Mouse (Mus musculus): Measurements from ENCODE around the gene Tmem37. TPM values are rescaled to one million over a fixed set of nuclear protein-coding genes. Genes with fewer than 3 reads are reported as not detected.

Gene Tmem37
- polyA plus RNA-seq, 1 experiment: 3.9 TPM

- no peak for DNase-seq (ENCODE audit: extremely low spot score in 1 of 2, low spot score in 1 of 2)
These were observed 21.0 kb upstream of the Tmem37 start for GRCm38 (mm10) chr1:120094920-120095319.

- DNase-seq (ENCODE audit: extremely low spot score in 1 of 2, low spot score in 1 of 2): peak; percentile 75 to 96
These were observed 19.7 kb upstream of the Tmem37 start for GRCm38 (mm10) chr1:120093482-120094134.

- no peak for DNase-seq (ENCODE audit: extremely low spot score in 1 of 2, low spot score in 1 of 2)
These were observed 17.2 kb upstream of the Tmem37 start for GRCm38 (mm10) chr1:120090880-120091570.

GRCm38 (mm10) chr1:120089180-120089579 is 15.3 kb upstream of the Tmem37 start:
- no peak for DNase-seq (ENCODE audit: extremely low spot score in 1 of 2, low spot score in 1 of 2)

GRCm38 (mm10) chr1:120086644-120087043 is 12.8 kb upstream of the Tmem37 start:
- no peak for DNase-seq (ENCODE audit: extremely low spot score in 1 of 2, low spot score in 1 of 2)

GRCm38 (mm10) chr1:120085696-120086095 is 11.8 kb upstream of the Tmem37 start:
- DNase-seq (ENCODE audit: extremely low spot score in 1 of 2, low spot score in 1 of 2): no peak

- DNase-seq (ENCODE audit: extremely low spot score in 1 of 2, low spot score in 1 of 2): no peak
These were observed 10.1 kb upstream of the Tmem37 start for GRCm38 (mm10) chr1:120083921-120084517.

GRCm38 (mm10) chr1:120082957-120083585 is 9.2 kb upstream of the Tmem37 start:
- no peak for DNase-seq (ENCODE audit: extremely low spot score in 1 of 2, low spot score in 1 of 2)

GRCm38 (mm10) chr1:120080632-120081031 is 6.8 kb upstream of the Tmem37 start:
- DNase-seq (ENCODE audit: extremely low spot score in 1 of 2, low spot score in 1 of 2): no peak

- DNase-seq (ENCODE audit: extremely low spot score in 1 of 2, low spot score in 1 of 2): no peak
These were observed 4.0 kb upstream of the Tmem37 start for GRCm38 (mm10) chr1:120077746-120078410.

- no peak for DNase-seq (ENCODE audit: extremely low spot score in 1 of 2, low spot score in 1 of 2)
These were observed 1.6 kb upstream of the Tmem37 start for GRCm38 (mm10) chr1:120075507-120075906.

GRCm38 (mm10) chr1:120074931-120075330 is 1.1 kb upstream of the Tmem37 start:
- DNase-seq (ENCODE audit: extremely low spot score in 1 of 2, low spot score in 1 of 2): no peak

GRCm38 (mm10) chr1:120074307-120074702 is 431 bp upstream of the Tmem37 start:
- peak in 1 of 2 experiments; percentile 29 for DNase-seq (ENCODE audit: extremely low spot score in 1 of 2, low spot score in 1 of 2)

GRCm38 (mm10) chr1:120072900-120073299 is 974 bp downstream of the Tmem37 start:
- no peak for DNase-seq (ENCODE audit: extremely low spot score in 1 of 2, low spot score in 1 of 2)

GRCm38 (mm10) chr1:120071133-120071532 is 2.7 kb downstream of the Tmem37 start:
- DNase-seq (ENCODE audit: extremely low spot score in 1 of 2, low spot score in 1 of 2): no peak

- no peak for DNase-seq (ENCODE audit: extremely low spot score in 1 of 2, low spot score in 1 of 2)
These were observed 3.7 kb downstream of the Tmem37 start for GRCm38 (mm10) chr1:120070168-120070567.

GRCm38 (mm10) chr1:120069120-120069519 is 4.8 kb downstream of the Tmem37 start:
- no peak for DNase-seq (ENCODE audit: extremely low spot score in 1 of 2, low spot score in 1 of 2)

GRCm38 (mm10) chr1:120066625-120067024 is 7.2 kb downstream of the Tmem37 start:
- no peak for DNase-seq (ENCODE audit: extremely low spot score in 1 of 2, low spot score in 1 of 2)

- DNase-seq (ENCODE audit: extremely low spot score in 1 of 2, low spot score in 1 of 2): no peak
These were observed 7.7 kb downstream of the Tmem37 start for GRCm38 (mm10) chr1:120066159-120066558.

GRCm38 (mm10) chr1:120064036-120064682 is 9.7 kb downstream of the Tmem37 start:
- no peak for DNase-seq (ENCODE audit: extremely low spot score in 1 of 2, low spot score in 1 of 2)
